Comparison of ENCODE assay signal across 8 mouse cellular contexts in the genomic region with DNA sequence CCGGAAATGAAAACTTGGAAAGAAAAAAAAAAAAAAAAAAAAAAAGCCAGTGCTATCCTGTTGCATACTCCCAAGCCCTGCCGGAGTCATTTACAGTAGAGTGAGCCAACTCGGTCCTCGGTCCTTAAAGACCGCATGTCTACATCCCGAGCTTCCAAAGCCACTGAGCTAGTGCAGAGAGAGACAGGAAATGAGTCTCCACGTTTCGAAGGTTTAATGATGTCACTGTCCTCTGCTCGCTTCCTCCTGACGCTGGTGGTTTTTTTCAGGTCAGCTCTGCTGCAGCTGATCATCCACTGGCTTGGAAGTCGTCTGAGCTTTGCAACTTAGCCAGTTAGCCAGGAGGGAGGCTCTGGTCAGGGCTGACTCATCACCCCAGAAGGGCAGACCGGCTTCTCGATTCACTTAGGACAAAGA. TPM values are rescaled to one million over a fixed set of nuclear protein-coding genes. Genes with fewer than 3 reads are reported as not detected.
DNase-seq lines count a peak whose midpoint lies in the region; ATAC-seq lines count a peak whose summit lies in the region.

No protein-coding gene starts in this region.

- no peak for ATAC-seq in forebrain, embryonic 13.5 days

- H3K9ac ChIP-seq in forebrain, embryonic 13.5 days: no peak overlapping the region

- no peaks in the 10 kb centered on the region for H3K36me3 ChIP-seq in macrophage (ENCODE audit: inconsistent target)
- no peaks in the 10 kb centered on the region for H3K36me3 ChIP-seq in forebrain, embryonic 13.5 days (ENCODE audit: poor library complexity, severe bottlenecking)

- H3K79me2 ChIP-seq in macrophage (ENCODE audit: inconsistent target): no peaks in the 10 kb centered on the region

- WGBS in macrophage (ENCODE audit: missing documents): 10% methylated on average over 13 of the region's 13 CpGs
- WGBS in forebrain, embryonic 13.5 days: 76% methylated on average over 13 of the region's 13 CpGs

- peak; percentile 33 for DNase-seq in A20 (ENCODE audit: low read depth, low spot score)
- peak; percentile 70 for DNase-seq in adrenal gland, postnatal 10 days
- peak; percentile 66 to 70 for DNase-seq in heart, adult 9 months (ENCODE audit: low spot score in 2 of 2)
- DNase-seq in kidney, postnatal 14 days: peak; percentile 58
- DNase-seq in cerebellum, postnatal 25 days: no peak
- DNase-seq in cerebellum, adult 11 months: no peak

- no peaks in the 10 kb centered on the region for H3K9me3 ChIP-seq in forebrain, embryonic 13.5 days (replicated peaks)

- H3K4me1 ChIP-seq in forebrain, embryonic 13.5 days: peaks cover 11% of the 10 kb centered on the region

- H3K27ac ChIP-seq in macrophage: peak overlapping the region; percentile 69
- no peak overlapping the region for H3K27ac ChIP-seq in forebrain, embryonic 13.5 days

- no peaks in the 10 kb centered on the region; the same call in 1 of the 2 replicates for H3K27me3 ChIP-seq in forebrain, embryonic 13.5 days

- H3K4me2 ChIP-seq in forebrain, embryonic 13.5 days: no peak overlapping the region

- H3K4me3 ChIP-seq in macrophage (ENCODE audit: inconsistent target): no peak overlapping the region
- no peak overlapping the region for H3K4me3 ChIP-seq in forebrain, embryonic 13.5 days

RNA-seq across cellular contexts. Expression of a gene that starts 10.1 kb away (rescaled TPM):
- 10 to 100 TPM; 36.3 to 40.2 TPM for total RNA-seq in adrenal gland, postnatal 10 days (2021)
- 100 to 1,000 TPM in 1 of 26 experiments, 10 to 100 TPM in 11, 1 to 10 TPM in 14; 1.0 to 104 (median 7.6) TPM for total RNA-seq in macrophage (2018; cell fraction: chromatin; rRNA removed)
- total RNA-seq in macrophage (2018; cell fraction: cytosol; rRNA removed): 10 to 100 TPM in 11 of 26 experiments, 1 to 10 TPM in 13, under 1 TPM in 2; 0.55 to 84.7 (median 5.9) TPM
- total RNA-seq in macrophage (2018; cell fraction: nucleus; rRNA removed): 100 to 1,000 TPM in 2 of 26 experiments, 10 to 100 TPM in 13, 1 to 10 TPM in 10, under 1 TPM in 1; 0.83 to 132 (median 11.9) TPM
- polyA plus RNA-seq in macrophage (2018): 1.2 to 6.7 TPM (median 2.1 TPM) in 3 replicates
- 18.1 and 23.2 TPM in 2 replicates for polyA plus RNA-seq in forebrain, embryonic 13.5 days (2015; fragmentation: Nextera tagmentation; extraction: Ambion mirVana)

RNA-seq across cellular contexts. Expression of a gene that starts 43.2 kb away (rescaled TPM):
- total RNA-seq in adrenal gland, postnatal 10 days (2021): 100 to 1,000 TPM; 130 to 141 TPM
- 100 to 1,000 TPM in 6 of 26 experiments, 10 to 100 TPM in 20; 31.0 to 122 (median 62.7) TPM for total RNA-seq in macrophage (2018; cell fraction: chromatin; rRNA removed)
- total RNA-seq in macrophage (2018; cell fraction: cytosol; rRNA removed): 100 to 1,000 TPM in 16 of 26 experiments, 10 to 100 TPM in 10; 81.5 to 151 (median 109) TPM
- total RNA-seq in macrophage (2018; cell fraction: nucleus; rRNA removed): 100 to 1,000 TPM in 2 of 26 experiments, 10 to 100 TPM in 24; 36.7 to 168 (median 52.9) TPM
- 135 to 333 TPM (median 303 TPM) in 3 replicates for polyA plus RNA-seq in macrophage (2018)
- 313 and 318 TPM in 2 replicates for polyA plus RNA-seq in forebrain, embryonic 13.5 days (2015; fragmentation: Nextera tagmentation; extraction: Ambion mirVana)

Comparison
In these comparisons a context has a peak if more than half of its experiments do, and no peak if none do; other contexts are left out.
1. DNase-seq: peak in A20 (single experiment), adrenal gland, postnatal 10 days (single experiment), heart, adult 9 months (2 of 2) and kidney, postnatal 14 days (single experiment); none in cerebellum, postnatal 25 days (0 of 2) and cerebellum, adult 11 months (single experiment).